Mouse (Mus musculus) thymus, postnatal 14 days (tissue): Measurements from ENCODE around the gene Rad51b.

Source experiments
- DNase-seq: peaks from one replicate; pipeline ENCODE4 v3.0.0; 2021

Gene Rad51b

GRCm38 (mm10) chr12:79382416-79382815 is 85.3 kb downstream of the Rad51b start:
- no peak for DNase-seq

- DNase-seq = peak; percentile 5
These were observed 86.5 kb downstream of the Rad51b start for GRCm38 (mm10) chr12:79383583-79383982.

- no peak for DNase-seq
These were observed 87.7 kb downstream of the Rad51b start for GRCm38 (mm10) chr12:79384787-79385186.

GRCm38 (mm10) chr12:79385199-79385598 is 88.1 kb downstream of the Rad51b start:
- no peak for DNase-seq

GRCm38 (mm10) chr12:79387886-79388285 is 90.8 kb downstream of the Rad51b start:
- no peak for DNase-seq

- DNase-seq = no peak
These were observed 92.2 kb downstream of the Rad51b start for GRCm38 (mm10) chr12:79389251-79389650.

GRCm38 (mm10) chr12:79389971-79390370 is 92.9 kb downstream of the Rad51b start:
- DNase-seq = no peak

GRCm38 (mm10) chr12:79393636-79394035 is 96.6 kb downstream of the Rad51b start:
- no peak for DNase-seq

- DNase-seq = no peak
These were observed 106.9 kb downstream of the Rad51b start for GRCm38 (mm10) chr12:79403992-79404391.

- DNase-seq = no peak
These were observed 107.4 kb downstream of the Rad51b start for GRCm38 (mm10) chr12:79404494-79404893.

GRCm38 (mm10) chr12:79408677-79409076 is 111.6 kb downstream of the Rad51b start:
- DNase-seq = no peak

GRCm38 (mm10) chr12:79409126-79409860 is 112.2 kb downstream of the Rad51b start:
- no peak for DNase-seq

- no peak for DNase-seq
These were observed 115.9 kb downstream of the Rad51b start for GRCm38 (mm10) chr12:79412894-79413507.

- no peak for DNase-seq
These were observed 120.3 kb downstream of the Rad51b start for GRCm38 (mm10) chr12:79417360-79417759.

GRCm38 (mm10) chr12:79420605-79421004 is 123.5 kb downstream of the Rad51b start:
- DNase-seq = no peak

GRCm38 (mm10) chr12:79429507-79430291 is 132.6 kb downstream of the Rad51b start:
- DNase-seq = no peak

GRCm38 (mm10) chr12:79431138-79431537 is 134.1 kb downstream of the Rad51b start:
- no peak for DNase-seq

GRCm38 (mm10) chr12:79433724-79434442 is 136.8 kb downstream of the Rad51b start:
- DNase-seq = no peak

GRCm38 (mm10) chr12:79435474-79435873 is 138.4 kb downstream of the Rad51b start:
- no peak for DNase-seq

- DNase-seq = no peak
These were observed 139.0 kb downstream of the Rad51b start for GRCm38 (mm10) chr12:79436035-79436434.

GRCm38 (mm10) chr12:79436892-79437291 is 139.8 kb downstream of the Rad51b start:
- DNase-seq = no peak

- no peak for DNase-seq
These were observed 140.5 kb downstream of the Rad51b start for GRCm38 (mm10) chr12:79437572-79437971.

- DNase-seq = no peak
These were observed 142.9 kb downstream of the Rad51b start for GRCm38 (mm10) chr12:79439961-79440360.
